Mouse (Mus musculus): ENCODE measurements at regions not wholly inside any gene's neighbourhood (a gene's known extent, or its start where the extent isn't known, plus 50 kb on each side); places are given as distances from the start of the nearest gene placed in this dataset.

DNA sequence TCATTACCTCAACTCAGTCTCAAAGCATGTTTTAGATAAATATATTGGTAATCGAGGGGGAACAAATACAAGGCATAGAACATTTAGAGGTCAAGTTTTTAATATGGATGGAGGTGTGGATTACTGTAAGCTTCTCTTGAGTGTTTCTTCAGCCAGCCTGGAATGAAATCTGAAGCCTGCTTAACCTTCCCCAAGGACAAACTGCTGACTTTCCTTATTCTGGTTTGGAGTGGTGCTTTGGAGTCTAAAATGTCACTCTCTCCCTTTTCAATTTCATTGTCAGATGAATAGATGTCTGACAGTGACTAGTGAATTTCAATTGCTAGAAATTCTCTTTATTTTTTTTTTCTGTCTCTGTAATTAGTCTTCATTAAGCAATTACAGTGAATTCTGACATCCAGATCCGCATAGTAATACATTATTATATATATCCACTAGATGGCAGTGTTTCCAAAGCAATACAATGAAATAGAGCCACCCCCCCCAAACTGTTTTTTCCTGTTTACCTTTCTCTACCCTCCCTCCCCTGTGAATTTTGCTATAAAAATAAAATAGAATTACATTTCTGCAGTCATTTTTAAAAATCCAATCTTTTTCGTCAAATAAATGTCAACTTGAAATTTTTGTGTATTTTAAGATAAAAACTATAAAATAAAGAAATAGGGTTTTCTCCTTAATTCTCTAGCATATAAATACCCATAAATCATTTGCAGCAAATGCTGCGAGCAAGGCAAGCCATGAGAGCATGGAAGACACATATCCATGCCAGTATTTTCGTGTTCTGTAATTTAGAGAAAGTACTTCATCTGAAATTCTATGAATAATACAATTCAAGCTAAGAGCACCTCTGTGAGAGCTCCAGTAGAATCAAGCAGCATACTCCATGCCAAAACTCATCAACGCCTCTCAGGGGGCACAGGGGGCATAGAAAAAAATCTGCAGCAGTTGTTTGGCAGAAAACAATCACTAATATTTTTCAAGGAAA, 626.2 kb upstream of the Vrk2 start:
- TF ChIP-seq POLR2AphosphoS5 (IDR thresholded peaks at IDR 0.05; ENCODE audit: insufficient replicate concordance, low read depth, low read length) (no peak), TAL1 (conservative IDR thresholded peaks at IDR 0.05; ENCODE audit: low read depth, low read length) (no peak), GATA1 (IDR thresholded peaks at IDR 0.05; ENCODE audit: borderline replicate concordance, low read length) (no peak), GATA2 (IDR thresholded peaks at IDR 0.05; ENCODE audit: borderline replicate concordance, low read depth, low read length) (no peak), CTCF (IDR thresholded peaks at IDR 0.05; ENCODE audit: low read depth, low read length) (no peak)
- DNase-seq (ENCODE audit: low spot score) (no peak), ATAC-seq (ENCODE audit: extremely low read depth, insufficient number of reproducible peaks, low FRiP score, poor library complexity, severe bottlenecking) (no peak)
- Histone ChIP-seq H3K27me3 (ENCODE audit: insufficient read depth, low read length) (no peaks in the 10 kb centered on the region), H3K36me3 (replicated peaks) (no peaks in the 10 kb centered on the region), H3K4me3 (ENCODE audit: low read depth, low read length) (no peak overlapping the region), H3K9me3 (replicated peaks) (no peaks in the 10 kb centered on the region), H3K4me1 (ENCODE audit: insufficient read depth, low read depth, low read length) (no peaks in the 10 kb centered on the region)

- Histone ChIP-seq H3K4me3 (ENCODE audit: low read depth, low read length) (no peak overlapping the region), H3K27me3 (ENCODE audit: insufficient read depth, low read length) (no peaks in the 10 kb centered on the region), H3K9me3 (replicated peaks) (no peaks in the 10 kb centered on the region), H3K36me3 (replicated peaks) (no peaks in the 10 kb centered on the region), H3K4me1 (ENCODE audit: insufficient read depth, low read depth, low read length) (no peaks in the 10 kb centered on the region)
- no peak for ATAC-seq (ENCODE audit: extremely low read depth, insufficient number of reproducible peaks, low FRiP score, poor library complexity, severe bottlenecking)
- TF ChIP-seq POLR2AphosphoS5 (IDR thresholded peaks at IDR 0.05; ENCODE audit: insufficient replicate concordance, low read depth, low read length) (no peak), TAL1 (conservative IDR thresholded peaks at IDR 0.05; ENCODE audit: low read depth, low read length) (no peak), GATA1 (IDR thresholded peaks at IDR 0.05; ENCODE audit: borderline replicate concordance, low read length) (no peak), CTCF (IDR thresholded peaks at IDR 0.05; ENCODE audit: low read depth, low read length) (no peak), GATA2 (IDR thresholded peaks at IDR 0.05; ENCODE audit: borderline replicate concordance, low read depth, low read length) (no peak)
- DNase-seq (ENCODE audit: low spot score), result no peak
Measured at GRCm38 (mm10) chr11:27215752-27216151, 622.0 kb upstream of the Vrk2 start.

- Histone ChIP-seq H3K36me3 (replicated peaks) (no peaks in the 10 kb centered on the region), H3K4me3 (ENCODE audit: low read depth, low read length) (no peak overlapping the region), H3K4me1 (ENCODE audit: insufficient read depth, low read depth, low read length) (no peaks in the 10 kb centered on the region), H3K9me3 (replicated peaks) (no peaks in the 10 kb centered on the region), H3K27me3 (ENCODE audit: insufficient read depth, low read length) (no peaks in the 10 kb centered on the region)
- TF ChIP-seq CTCF (IDR thresholded peaks at IDR 0.05; ENCODE audit: low read depth, low read length) (no peak), TAL1 (conservative IDR thresholded peaks at IDR 0.05; ENCODE audit: low read depth, low read length) (no peak), GATA1 (IDR thresholded peaks at IDR 0.05; ENCODE audit: borderline replicate concordance, low read length) (no peak), GATA2 (IDR thresholded peaks at IDR 0.05; ENCODE audit: borderline replicate concordance, low read depth, low read length) (no peak), POLR2AphosphoS5 (IDR thresholded peaks at IDR 0.05; ENCODE audit: insufficient replicate concordance, low read depth, low read length) (no peak)
- ATAC-seq (ENCODE audit: extremely low read depth, insufficient number of reproducible peaks, low FRiP score, poor library complexity, severe bottlenecking) (no peak), DNase-seq (ENCODE audit: low spot score) (no peak)
Measured at GRCm38 (mm10) chr11:27203330-27204214, 609.8 kb upstream of the Vrk2 start.

- Histone ChIP-seq H3K4me1 (ENCODE audit: insufficient read depth, low read depth, low read length) (no peaks in the 10 kb centered on the region), H3K4me3 (ENCODE audit: low read depth, low read length) (no peak overlapping the region), H3K27me3 (ENCODE audit: insufficient read depth, low read length) (no peaks in the 10 kb centered on the region), H3K9me3 (replicated peaks) (no peaks in the 10 kb centered on the region), H3K36me3 (replicated peaks) (no peaks in the 10 kb centered on the region)
- TF ChIP-seq CTCF (IDR thresholded peaks at IDR 0.05; ENCODE audit: low read depth, low read length) (no peak), POLR2AphosphoS5 (IDR thresholded peaks at IDR 0.05; ENCODE audit: insufficient replicate concordance, low read depth, low read length) (no peak), TAL1 (conservative IDR thresholded peaks at IDR 0.05; ENCODE audit: low read depth, low read length) (no peak), GATA2 (IDR thresholded peaks at IDR 0.05; ENCODE audit: borderline replicate concordance, low read depth, low read length) (no peak), GATA1 (IDR thresholded peaks at IDR 0.05; ENCODE audit: borderline replicate concordance, low read length) (no peak)
- ATAC-seq (ENCODE audit: extremely low read depth, insufficient number of reproducible peaks, low FRiP score, poor library complexity, severe bottlenecking) (no peak), DNase-seq (ENCODE audit: low spot score) (no peak)
Measured at GRCm38 (mm10) chr11:27184035-27184434, 590.2 kb upstream of the Vrk2 start.

DNA sequence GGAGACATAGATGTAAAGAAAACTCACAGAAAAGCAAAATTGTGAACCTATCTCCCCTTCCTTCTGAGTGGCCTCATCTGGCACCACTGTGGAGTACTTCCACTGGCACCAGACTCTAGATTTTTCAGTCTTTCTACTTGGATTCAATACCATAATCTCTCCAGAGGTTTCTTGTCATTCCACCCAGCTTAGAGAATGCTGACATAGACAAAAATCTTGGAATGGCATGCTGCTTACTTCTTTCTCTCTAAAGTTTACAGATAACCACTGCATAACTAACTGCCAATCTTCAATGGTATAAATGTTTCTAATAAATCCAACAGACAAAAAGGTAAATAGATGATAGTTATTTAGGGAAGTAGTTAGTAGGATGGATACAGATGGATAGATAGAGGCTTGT, 589.6 kb upstream of the Vrk2 start:
- DNase-seq (ENCODE audit: low spot score) (no peak), ATAC-seq (ENCODE audit: extremely low read depth, insufficient number of reproducible peaks, low FRiP score, poor library complexity, severe bottlenecking) (no peak)
- Histone ChIP-seq H3K36me3 (replicated peaks) (no peaks in the 10 kb centered on the region), H3K27me3 (ENCODE audit: insufficient read depth, low read length) (no peaks in the 10 kb centered on the region), H3K4me1 (ENCODE audit: insufficient read depth, low read depth, low read length) (no peaks in the 10 kb centered on the region), H3K9me3 (replicated peaks) (no peaks in the 10 kb centered on the region), H3K4me3 (ENCODE audit: low read depth, low read length) (no peak overlapping the region)
- no peak for TF ChIP-seq CTCF (IDR thresholded peaks at IDR 0.05; ENCODE audit: low read depth, low read length)
- no peak for TF ChIP-seq TAL1 (conservative IDR thresholded peaks at IDR 0.05; ENCODE audit: low read depth, low read length)
- no peak for TF ChIP-seq GATA1 (IDR thresholded peaks at IDR 0.05; ENCODE audit: borderline replicate concordance, low read length)
- TF ChIP-seq POLR2AphosphoS5 (IDR thresholded peaks at IDR 0.05; ENCODE audit: insufficient replicate concordance, low read depth, low read length), result no peak
- TF ChIP-seq GATA2 (IDR thresholded peaks at IDR 0.05; ENCODE audit: borderline replicate concordance, low read depth, low read length), result no peak

- Histone ChIP-seq H3K9me3 (replicated peaks) (no peaks in the 10 kb centered on the region), H3K27me3 (ENCODE audit: insufficient read depth, low read length) (no peaks in the 10 kb centered on the region), H3K4me1 (ENCODE audit: insufficient read depth, low read depth, low read length) (no peaks in the 10 kb centered on the region), H3K4me3 (ENCODE audit: low read depth, low read length) (no peak overlapping the region), H3K36me3 (replicated peaks) (no peaks in the 10 kb centered on the region)
- ATAC-seq (ENCODE audit: extremely low read depth, insufficient number of reproducible peaks, low FRiP score, poor library complexity, severe bottlenecking) (no peak), DNase-seq (ENCODE audit: low spot score) (no peak)
- TF ChIP-seq GATA1 (IDR thresholded peaks at IDR 0.05; ENCODE audit: borderline replicate concordance, low read length) (no peak), CTCF (IDR thresholded peaks at IDR 0.05; ENCODE audit: low read depth, low read length) (no peak), GATA2 (IDR thresholded peaks at IDR 0.05; ENCODE audit: borderline replicate concordance, low read depth, low read length) (no peak), TAL1 (conservative IDR thresholded peaks at IDR 0.05; ENCODE audit: low read depth, low read length) (no peak), POLR2AphosphoS5 (IDR thresholded peaks at IDR 0.05; ENCODE audit: insufficient replicate concordance, low read depth, low read length) (no peak)
Measured at GRCm38 (mm10) chr11:27160411-27160810, 566.6 kb upstream of the Vrk2 start.
